Mouse (Mus musculus) cerebellum, postnatal 25 days (tissue): ENCODE measurements at regions not wholly inside any gene's neighbourhood (a gene's known extent, or its start where the extent isn't known, plus 50 kb on each side); places are given as distances from the start of the nearest gene placed in this dataset.
A peak's percentile ranks its signal among the peaks of the same experiment; 100 is the strongest.

ENCODE experiments used
- DNase-seq, 2 experiments: peaks; one replicate each; pipeline ENCODE4 v3.0.0; 2021; ENCODE audit warnings: mixed read lengths in 2 of 2

DNA sequence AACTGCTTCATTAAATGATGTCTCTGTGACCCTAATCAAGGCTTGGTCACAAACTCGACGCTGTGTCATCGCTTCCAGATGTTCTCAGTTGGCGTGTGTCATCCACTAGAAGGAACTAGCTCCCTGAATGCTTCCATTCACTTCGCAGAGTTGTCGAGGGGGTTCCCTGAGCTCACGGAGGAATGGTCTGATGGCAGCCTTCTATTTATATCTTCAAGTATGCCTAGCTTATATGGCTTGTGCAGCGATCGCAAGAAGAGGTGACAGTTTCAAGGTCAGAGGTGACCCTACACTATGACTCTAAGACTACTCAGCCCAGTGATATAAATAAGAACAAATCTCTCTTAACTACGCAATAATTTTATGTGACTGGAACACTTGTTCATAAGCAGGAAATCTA, 126.3 kb downstream of the Nr4a2 start:
- DNase-seq: no peak

DNA sequence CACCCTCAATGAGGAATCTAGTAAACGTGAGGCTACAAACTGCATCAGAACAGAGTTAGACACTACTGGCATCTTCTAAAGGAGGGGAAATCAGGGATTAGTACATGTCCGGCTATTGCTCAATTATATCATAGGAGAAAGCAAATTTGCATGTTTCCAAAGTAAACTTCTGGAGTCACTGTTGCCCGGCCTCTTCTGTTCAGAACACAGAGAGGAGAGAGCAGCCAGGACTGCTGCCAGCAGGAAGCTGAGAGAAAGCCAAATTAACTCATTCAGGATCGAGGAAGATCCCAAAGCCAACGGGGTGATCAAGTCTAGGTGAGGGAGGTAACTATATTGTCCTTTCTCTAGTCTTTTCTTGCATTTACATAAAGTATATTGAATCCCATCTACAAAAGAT, 131.0 kb downstream of the Nr4a2 start:
- DNase-seq: no peak

GRCm38 (mm10) chr2:56991821-56992220, 132.0 kb downstream of the Nr4a2 start:
- no peak for DNase-seq

- no peak for DNase-seq
Measured at GRCm38 (mm10) chr2:56990768-56991167, 133.0 kb downstream of the Nr4a2 start.

DNA sequence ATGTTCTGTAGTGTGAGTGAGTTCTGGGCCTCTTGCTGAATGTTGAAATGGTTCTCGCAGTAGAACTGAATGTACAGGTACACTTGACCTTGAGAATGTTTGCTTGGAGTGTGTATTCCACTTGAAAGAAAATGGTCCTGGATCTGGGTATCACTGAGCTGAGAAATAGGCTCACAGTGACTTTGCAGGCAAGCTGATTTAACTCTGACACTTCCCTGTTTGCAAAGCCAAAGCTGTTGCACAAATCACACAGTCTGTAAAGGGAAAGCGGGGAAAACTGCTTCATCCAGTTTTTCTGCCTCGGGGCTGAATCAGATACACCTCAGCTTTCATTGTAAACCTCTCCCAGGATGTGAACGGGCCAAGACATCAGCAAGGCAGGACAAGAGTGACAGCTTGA, 140.6 kb downstream of the Nr4a2 start:
- no peak for DNase-seq

GRCm38 (mm10) chr2:56980601-56981000, 143.2 kb downstream of the Nr4a2 start:
- no peak for DNase-seq

- DNase-seq: no peak
Measured at GRCm38 (mm10) chr2:56975680-56976079, 148.1 kb downstream of the Nr4a2 start.

DNA sequence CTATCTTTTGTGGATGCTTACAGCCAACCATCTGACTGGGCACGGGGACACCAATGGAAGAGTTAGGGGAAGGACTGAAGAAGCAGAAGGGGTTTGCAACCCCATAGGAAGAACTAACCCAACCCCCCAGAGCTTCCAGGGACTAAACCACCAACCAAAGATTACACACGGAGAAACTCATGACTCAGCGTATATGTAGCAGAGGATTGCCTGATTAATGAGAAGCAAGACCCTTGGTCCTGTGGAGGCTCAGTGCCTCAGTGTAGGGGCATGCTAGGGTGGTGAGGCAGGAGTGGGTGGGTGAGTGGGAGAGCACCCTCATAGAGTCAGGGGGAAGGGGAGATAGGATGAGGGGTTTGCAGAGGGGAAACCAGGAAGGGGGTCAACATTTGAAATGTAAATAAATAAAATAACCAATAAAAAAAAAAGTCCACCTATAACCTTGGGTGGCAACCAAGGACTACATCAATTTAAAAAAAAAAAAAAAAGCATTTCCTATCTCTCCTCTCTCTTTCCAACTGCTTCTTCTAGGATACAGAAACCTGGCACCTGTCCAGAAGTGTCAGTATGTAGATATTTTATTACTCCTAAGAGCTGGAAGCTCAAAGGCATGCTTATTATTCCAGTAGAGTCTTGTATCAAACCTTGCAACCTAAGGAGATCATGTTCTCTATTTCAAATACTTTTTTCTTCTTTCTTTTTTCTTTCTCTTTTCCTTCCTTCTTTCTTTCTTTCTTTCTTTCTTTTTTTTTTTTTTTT, 159.7 kb downstream of the Nr4a2 start:
- DNase-seq: peak in 1 of 2 experiments; percentile 4

GRCm38 (mm10) chr2:56959695-56960094, 164.1 kb downstream of the Nr4a2 start:
- no peak for DNase-seq

GRCm38 (mm10) chr2:56953337-56953736, 170.5 kb downstream of the Nr4a2 start:
- DNase-seq: no peak

DNA sequence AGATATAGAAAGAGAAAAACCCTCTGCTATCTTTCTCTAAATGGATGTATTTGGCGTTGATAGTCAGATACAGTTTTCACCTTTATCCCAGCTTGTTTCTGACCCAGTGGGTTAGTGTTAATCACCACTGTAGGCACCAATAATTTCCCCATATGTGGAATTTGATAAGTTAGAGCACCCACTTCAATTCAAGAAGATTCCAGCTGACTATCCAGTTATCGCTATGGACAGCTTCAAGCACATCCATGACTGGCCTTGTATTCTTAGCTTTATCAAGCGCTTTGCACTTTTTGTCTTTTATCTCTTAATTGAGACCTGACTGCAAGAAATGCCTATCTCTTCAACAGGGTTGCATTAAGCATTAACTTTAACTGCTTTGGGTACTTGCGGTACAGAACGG, 211.3 kb downstream of the Nr4a2 start:
- no peak for DNase-seq

GRCm38 (mm10) chr2:56909096-56909865, 214.5 kb downstream of the Nr4a2 start:
- DNase-seq: no peak

DNA sequence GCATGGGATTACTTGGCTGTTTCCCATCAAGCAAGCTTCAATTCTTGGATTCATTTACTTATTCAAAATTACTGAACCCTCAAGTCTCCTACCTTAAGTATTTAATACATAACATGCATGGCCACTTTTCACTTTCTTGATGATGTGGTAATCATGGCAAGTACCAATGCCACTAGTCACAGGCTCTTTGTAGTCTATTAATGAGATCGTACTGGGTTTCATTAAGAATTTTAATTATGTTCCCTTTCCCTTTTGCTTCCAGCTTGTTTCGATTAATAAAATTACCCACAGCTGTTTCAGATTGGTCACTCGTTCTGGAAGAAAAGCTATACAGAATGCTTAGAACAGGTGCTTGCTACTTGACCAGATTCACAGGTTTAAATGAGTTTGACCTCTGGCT, 238.6 kb downstream of the Nr4a2 start:
- DNase-seq: no peak

GRCm38 (mm10) chr2:56860776-56861175, 263.0 kb downstream of the Nr4a2 start:
- DNase-seq: no peak

DNA sequence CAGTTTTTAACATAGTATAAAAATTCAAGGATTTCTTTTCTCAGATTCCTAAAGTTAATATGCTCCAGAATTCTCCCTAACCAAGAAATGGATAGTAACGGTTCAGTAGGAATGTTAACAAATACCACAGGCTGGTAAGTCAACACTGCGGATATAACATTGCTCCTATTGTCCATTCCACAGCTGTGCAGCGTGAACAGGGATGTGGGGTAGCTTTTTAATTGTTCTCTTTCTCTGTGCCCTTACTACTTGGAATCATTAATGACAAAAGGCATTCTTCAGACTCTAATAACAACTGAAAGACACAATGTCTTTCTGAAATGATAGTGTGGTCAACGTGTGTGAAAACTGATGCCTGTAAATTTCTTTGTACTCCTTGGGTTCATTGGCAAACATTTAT, 303.3 kb downstream of the Nr4a2 start:
- DNase-seq: no peak

DNA sequence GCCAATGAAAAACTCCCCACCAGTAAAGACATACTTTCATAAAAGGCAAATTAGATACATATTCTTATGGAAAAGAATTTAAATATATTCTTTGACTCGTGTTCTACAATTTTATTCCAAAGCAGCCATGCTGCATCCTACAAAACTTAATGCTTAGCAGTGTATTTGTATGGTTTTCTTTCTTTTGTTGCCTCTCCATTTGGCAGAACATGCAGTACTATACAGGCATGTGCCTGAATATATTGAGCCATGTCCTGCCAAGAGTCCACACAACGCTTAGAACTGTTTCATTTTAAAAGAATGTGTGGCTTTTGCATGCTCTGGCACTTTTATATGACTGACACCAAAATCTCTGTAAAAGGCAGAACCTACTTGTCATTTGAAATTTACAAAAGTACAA, 339.0 kb downstream of the Nr4a2 start:
- DNase-seq: no peak
